Mouse (Mus musculus) embryonic stem cell, embryonic (primary cell): ENCODE measurements at regions not wholly inside any gene's neighbourhood (a gene's known extent, or its start where the extent isn't known, plus 50 kb on each side); places are given as distances from the start of the nearest gene placed in this dataset.

Source experiments
- CTCF ChIA-PET, 4 experiments: fragments of 300-600 bp in 2 of 4; fragments of 350-600 bp in 2 of 4; sonication (Branson Sonifier 250); formaldehyde crosslinking; loops; one replicate each; lab custom pipeline; 2022; ENCODE audit warnings: inconsistent platforms in 2 of 4; lab: Charles Lee
- POLR2A ChIA-PET, 4 experiments: fragments of 300-600 bp in 2 of 4; fragments of 350-600 bp in 2 of 4; sonication (Branson Sonifier 250); formaldehyde crosslinking; loops; one replicate each; lab custom pipeline; 2022; ENCODE audit warnings: antibody characterized with exemption in 4 of 4, inconsistent platforms in 1 of 4; lab: Charles Lee

GRCm38 (mm10) chr16:7929112-7929511, 495.8 kb downstream of the Tmem114 start:
- ChIA-PET POLR2A (interaction anchor here in 2 of 4 experiments (0.8 to 4.2 kb wide), 7 partner anchors 8 to 24 kb away, joined by 3 to 34 read pairs (median 4); no protein-coding TSS in a partner anchor), CTCF (interaction anchor here in 2 of 4 experiments (0.8 to 0.9 kb wide), 2 partner anchors 10 to 1474 kb away, joined by 4 read pairs; no protein-coding TSS in a partner anchor)

GRCm38 (mm10) chr16:7928391-7928935, 496.5 kb downstream of the Tmem114 start:
- POLR2A ChIA-PET = interaction anchor here in 2 of 4 experiments (0.8 to 4.2 kb wide), 6 partner anchors 8 to 23 kb away, joined by 3 to 34 read pairs (median 4); no protein-coding TSS in a partner anchor
- CTCF ChIA-PET = interaction anchor here in 2 of 4 experiments (0.8 to 0.9 kb wide), 2 partner anchors 11 to 1473 kb away, joined by 4 read pairs; no protein-coding TSS in a partner anchor

- ChIA-PET POLR2A (interaction anchor here in 2 of 4 experiments (0.7 to 4.2 kb wide), 3 partner anchors 14 to 23 kb away, joined by 4 to 34 read pairs (median 26); no protein-coding TSS in a partner anchor), CTCF (no interaction called here)
Measured at GRCm38 (mm10) chr16:7927756-7928155, 497.2 kb downstream of the Tmem114 start.

- ChIA-PET CTCF (interaction anchor here in 1 of 4 experiments (1.2 kb wide), 1 partner anchor 438 kb away, joined by 3 read pairs; no protein-coding TSS in a partner anchor), POLR2A (no interaction called here)
Measured at GRCm38 (mm10) chr16:7895786-7896185, 529.1 kb downstream of the Tmem114 start.

- CTCF ChIA-PET = no interaction called here
- POLR2A ChIA-PET = no interaction called here
Measured at GRCm38 (mm10) chr16:7892799-7893198, 532.1 kb downstream of the Tmem114 start.

- ChIA-PET POLR2A (no interaction called here), CTCF (no interaction called here)
Measured at GRCm38 (mm10) chr16:7863406-7863805, 561.5 kb downstream of the Tmem114 start.

GRCm38 (mm10) chr16:7839139-7839538, 585.8 kb downstream of the Tmem114 start:
- CTCF ChIA-PET = interaction anchor here in 1 of 4 experiments (0.5 kb wide), 1 partner anchor 18 kb away, joined by 3 read pairs; no protein-coding TSS in a partner anchor
- POLR2A ChIA-PET = no interaction called here

GRCm38 (mm10) chr16:7831142-7831541, 593.8 kb downstream of the Tmem114 start:
- CTCF ChIA-PET = no interaction called here
- POLR2A ChIA-PET = no interaction called here

GRCm38 (mm10) chr16:7829939-7830650, 594.8 kb downstream of the Tmem114 start:
- POLR2A ChIA-PET = no interaction called here

GRCm38 (mm10) chr16:7801161-7801560, 623.8 kb downstream of the Tmem114 start:
- ChIA-PET POLR2A (no interaction called here), CTCF (no interaction called here)

More at GRCm38 (mm10) chr16:7829939-7830650, 594.8 kb downstream of the Tmem114 start:
- CTCF ChIA-PET = no interaction called here

- ChIA-PET POLR2A (interaction anchor here in 2 of 4 experiments (0.7 to 1.1 kb wide), 3 partner anchors 29 to 154 kb away, joined by 3 to 4 read pairs (median 3); no protein-coding TSS in a partner anchor), CTCF (interaction anchor here in 1 of 4 experiments (0.6 kb wide), 1 partner anchor 648 kb away, joined by 3 read pairs; no protein-coding TSS in a partner anchor)
Measured at GRCm38 (mm10) chr16:7797176-7797786, 627.7 kb downstream of the Tmem114 start.

- CTCF ChIA-PET = interaction anchor here in 1 of 4 experiments (0.7 kb wide), 1 partner anchor 21 kb away, joined by 9 read pairs; no protein-coding TSS in a partner anchor
- POLR2A ChIA-PET = interaction anchor here in 1 of 4 experiments (0.7 kb wide), 1 partner anchor 62 kb away, joined by 3 read pairs; no protein-coding TSS in a partner anchor
Measured at GRCm38 (mm10) chr16:7795561-7795960, 629.4 kb downstream of the Tmem114 start.

GRCm38 (mm10) chr16:7792521-7792920, 632.4 kb downstream of the Tmem114 start:
- ChIA-PET POLR2A (no interaction called here), CTCF (no interaction called here)

GRCm38 (mm10) chr16:7790260-7790659, 634.7 kb downstream of the Tmem114 start:
- POLR2A ChIA-PET = no interaction called here
- CTCF ChIA-PET = no interaction called here

- CTCF ChIA-PET = no interaction called here
Measured at GRCm38 (mm10) chr16:7788209-7788608, 636.7 kb downstream of the Tmem114 start.

GRCm38 (mm10) chr16:7781506-7781905, 643.4 kb downstream of the Tmem114 start:
- CTCF ChIA-PET = no interaction called here
- POLR2A ChIA-PET = no interaction called here

More at GRCm38 (mm10) chr16:7788209-7788608, 636.7 kb downstream of the Tmem114 start:
- POLR2A ChIA-PET = no interaction called here

- ChIA-PET CTCF (no interaction called here), POLR2A (no interaction called here)
Measured at GRCm38 (mm10) chr16:7775635-7776034, 649.3 kb downstream of the Tmem114 start.

GRCm38 (mm10) chr16:7768433-7768832, 656.5 kb downstream of the Tmem114 start:
- ChIA-PET POLR2A (interaction anchor here in 2 of 4 experiments (0.7 to 1.2 kb wide), 2 partner anchors 28 to 457 kb away, joined by 3 read pairs; no protein-coding TSS in a partner anchor), CTCF (interaction anchor here in 2 of 4 experiments (0.5 to 1.6 kb wide), 3 partner anchors 16 to 469 kb away, joined by 3 to 5 read pairs (median 4); no protein-coding TSS in a partner anchor)

GRCm38 (mm10) chr16:7767691-7768090, 657.2 kb downstream of the Tmem114 start:
- ChIA-PET CTCF (interaction anchor here in 2 of 4 experiments (0.5 to 1.6 kb wide), 2 partner anchors 15 to 470 kb away, joined by 4 to 5 read pairs; no protein-coding TSS in a partner anchor), POLR2A (interaction anchor here in 1 of 4 experiments (0.5 to 1.2 kb wide), 2 partner anchors 15 to 29 kb away, joined by 3 read pairs; no protein-coding TSS in a partner anchor)
